Mouse (Mus musculus) embryonic fibroblast, embryonic 13.5 days (primary cell): ENCODE results near the gene Tnr.

Source experiments
- CTCF ChIP-seq: IDR thresholded peaks from 2 replicates; pipeline ENCODE4 v1.5.1; 2011; ENCODE audit warnings: mild to moderate bottlenecking, control low read depth, low read length, moderate library complexity, borderline replicate concordance; ENCODE audit not compliant: insufficient read depth
- POLR2A ChIP-seq: IDR thresholded peaks from 2 replicates; pipeline ENCODE4 v1.6.1; 2011; ENCODE audit warnings: low read depth, mild to moderate bottlenecking, control low read depth, low read length, moderate library complexity

- no peak for TF ChIP-seq CTCF
- TF ChIP-seq POLR2A = no peak
Observed at GRCm38 (mm10) chr1:159594099-159595058, 70.8 kb downstream of the Tnr start.
